Mouse (Mus musculus) hindbrain, embryonic 14.5 days (tissue): ENCODE data around the gene Gm20521. TPM values are rescaled to one million over a fixed set of nuclear protein-coding genes. Genes with fewer than 3 reads are reported as not detected.
"Not testable (repeated sequence)": the region's sequence is repeated elsewhere in the genome, so short reads cannot be mapped to it uniquely, and the experiment has no call there.

Source experiments
- ATAC-seq: fragments of 200-750 bp; cut with Nextera tagmentation; 2 replicates; pipeline ENCODE4 v1.8.0; 2017; ENCODE audit warnings: moderate number of reproducible peaks, mild to moderate bottlenecking, moderate TSS enrichment, moderate library complexity; ENCODE audit not compliant: low FRiP score
- DNase-seq: peaks from one replicate; pipeline ENCODE4 v3.0.0-alpha.2; 2015; ENCODE audit warnings: low spot score
- H3K27ac ChIP-seq: fragments of 300-500 bp; sonication (generic); 2 replicates; pipeline ENCODE4 v1.5.1; 2014; ENCODE audit warnings: mild to moderate bottlenecking, moderate library complexity
- H3K27me3 ChIP-seq: fragments of 300-500 bp; sonication (generic); 2 replicates; pipeline ENCODE4 v1.6.1; 2014; ENCODE audit warnings: mild to moderate bottlenecking, low read length, mixed read lengths; ENCODE audit not compliant: control insufficient read depth, insufficient read depth
- H3K36me3 ChIP-seq: fragments of 300-500 bp; sonication (generic); replicated peaks from 2 replicates; pipeline ENCODE4 v1.6.1; 2014; ENCODE audit not compliant: control insufficient read depth, insufficient read depth
- H3K4me1 ChIP-seq: fragments of 300-500 bp; sonication (generic); replicated peaks from 2 replicates; pipeline ENCODE4 v1.6.1; 2014; ENCODE audit warnings: antibody characterized with exemption, low read length, mixed read lengths; ENCODE audit not compliant: control insufficient read depth, insufficient read depth
- H3K4me2 ChIP-seq: fragments of 300-500 bp; sonication (generic); replicated peaks from 2 replicates; pipeline ENCODE4 v1.6.1; 2014; ENCODE audit warnings: mild to moderate bottlenecking, moderate library complexity
- H3K4me3 ChIP-seq: fragments of 300-500 bp; sonication (generic); replicated peaks from 2 replicates; pipeline ENCODE4 v1.5.1; 2014; ENCODE audit warnings: mild to moderate bottlenecking, low read length
- H3K9ac ChIP-seq: fragments of 300-500 bp; sonication (generic); 2 replicates; pipeline ENCODE4 v1.6.1; 2014
- H3K9me3 ChIP-seq: fragments of 300-500 bp; sonication (generic); 2 replicates; pipeline ENCODE4 v1.6.1; 2016; ENCODE audit warnings: low read length; ENCODE audit not compliant: control insufficient read depth
- WGBS: fragments of 180-500 bp; shearing (Covaris S2); extraction: QIAGEN DNeasy Blood & Tissue Kit; methylation state at CpG from one replicate; pipeline ENCODE4 v1.1.7; 2014; 5-methylcytosine and 5-hydroxymethylcytosine counted together
- polyA plus RNA-seq: library from polyadenylated mRNA; unstranded; fragments of >200 nt; fragmentation: Nextera tagmentation; extraction: Ambion mirVana; gene quantifications from 2 replicates; pipeline ENCODE4 v1.2.1, GENCODE M21; 2014

The Gm20521 gene
- polyA plus RNA-seq, 1 experiment from 2014 or later = not detected

- no peak overlapping the region for H3K27ac ChIP-seq
- H3K4me2 ChIP-seq = no peak overlapping the region
- no peak for ATAC-seq
- H3K27me3 ChIP-seq = no peaks in the 10 kb centered on the region
- H3K4me1 ChIP-seq = peaks cover 7% of the 10 kb centered on the region
- no peaks in the 10 kb centered on the region for H3K9me3 ChIP-seq
- peak; percentile 51 for DNase-seq
- no peak overlapping the region for H3K4me3 ChIP-seq
- H3K9ac ChIP-seq = no peak overlapping the region
- H3K36me3 ChIP-seq = no peaks in the 10 kb centered on the region
- WGBS = 54% methylated on average over 12 of the region's 12 CpGs
Measured at GRCm38 (mm10) chr14:54939434-54940175, 56.4 kb downstream of the Gm20521 start.

GRCm38 (mm10) chr14:54940176-54940530 lies 56.9 kb downstream of the Gm20521 start:
- Histone ChIP-seq H3K9ac (no peak overlapping the region), H3K36me3 (no peaks in the 10 kb centered on the region), H3K4me1 (peaks cover 7% of the 10 kb centered on the region), H3K4me2 (no peak overlapping the region), H3K27ac (no peak overlapping the region), H3K4me3 (no peak overlapping the region), H3K9me3 (no peaks in the 10 kb centered on the region), H3K27me3 (no peaks in the 10 kb centered on the region)
- 85% methylated on average over 3 of the region's 3 CpGs for WGBS
- DNase-seq (no peak), ATAC-seq (no peak)

GRCm38 (mm10) chr14:54941024-54941978 lies 58.1 kb downstream of the Gm20521 start:
- H3K9me3 ChIP-seq = no peaks in the 10 kb centered on the region
- ATAC-seq (no peak), DNase-seq (no peak)
- no peak overlapping the region for H3K4me2 ChIP-seq
- H3K9ac ChIP-seq = no peak overlapping the region
- H3K4me3 ChIP-seq = no peak overlapping the region
- H3K27ac ChIP-seq = no peak overlapping the region
- 69% methylated on average over 13 of the region's 13 CpGs for WGBS
- peaks cover 5% of the 10 kb centered on the region for H3K4me1 ChIP-seq
- no peaks in the 10 kb centered on the region for H3K36me3 ChIP-seq
- H3K27me3 ChIP-seq = no peaks in the 10 kb centered on the region

GRCm38 (mm10) chr14:54942479-54942878 lies 59.2 kb downstream of the Gm20521 start:
- Histone ChIP-seq H3K27me3 (no peaks in the 10 kb centered on the region), H3K4me2 (no peak overlapping the region), H3K4me3 (no peak overlapping the region), H3K27ac (no peak overlapping the region), H3K4me1 (no peaks in the 10 kb centered on the region), H3K9me3 (no peaks in the 10 kb centered on the region), H3K9ac (no peak overlapping the region), H3K36me3 (no peaks in the 10 kb centered on the region)
- DNase-seq (no peak), ATAC-seq (no peak)
- 93% methylated on average over 8 of the region's 8 CpGs for WGBS

GRCm38 (mm10) chr14:54943971-54944370 lies 60.7 kb downstream of the Gm20521 start:
- H3K36me3 ChIP-seq = no peaks in the 10 kb centered on the region
- whole genome bisulfite sequencing = 94% methylated on average over 7 of the region's 7 CpGs
- no peaks in the 10 kb centered on the region for H3K4me1 ChIP-seq
- no peaks in the 10 kb centered on the region for H3K9me3 ChIP-seq
- no peak overlapping the region for H3K27ac ChIP-seq
- H3K27me3 ChIP-seq = no peaks in the 10 kb centered on the region
- H3K9ac ChIP-seq = no peak overlapping the region
- H3K4me2 ChIP-seq = no peak overlapping the region
- ATAC-seq (no peak), DNase-seq (no peak)
- no peak overlapping the region for H3K4me3 ChIP-seq

- H3K4me1 ChIP-seq = no peaks in the 10 kb centered on the region
- H3K9ac ChIP-seq = no peak overlapping the region
- no peaks in the 10 kb centered on the region for H3K36me3 ChIP-seq
- ATAC-seq = no peak
- no peak overlapping the region for H3K27ac ChIP-seq
- no peaks in the 10 kb centered on the region for H3K27me3 ChIP-seq
- no peaks in the 10 kb centered on the region for H3K9me3 ChIP-seq
- 81% methylated on average over 2 of the region's 2 CpGs for WGBS
- no peak for DNase-seq
- no peak overlapping the region for H3K4me3 ChIP-seq
- H3K4me2 ChIP-seq = no peak overlapping the region
Measured at GRCm38 (mm10) chr14:54944939-54945338, 61.7 kb downstream of the Gm20521 start.

GRCm38 (mm10) chr14:54945975-54946704 lies 62.9 kb downstream of the Gm20521 start:
- no peak overlapping the region for H3K4me3 ChIP-seq
- no peak overlapping the region for H3K4me2 ChIP-seq
- 84% methylated on average over 19 of the region's 19 CpGs for WGBS
- no peak overlapping the region for H3K9ac ChIP-seq
- no peaks in the 10 kb centered on the region for H3K36me3 ChIP-seq
- H3K27ac ChIP-seq = no peak overlapping the region
- H3K4me1 ChIP-seq = no peaks in the 10 kb centered on the region
- H3K27me3 ChIP-seq = no peaks in the 10 kb centered on the region
- ATAC-seq (no peak), DNase-seq (no peak)
- H3K9me3 ChIP-seq = no peaks in the 10 kb centered on the region

- H3K4me1 ChIP-seq, H3K4me3 ChIP-seq, H3K27me3 ChIP-seq, DNase-seq, H3K36me3 ChIP-seq, H3K4me2 ChIP-seq, ATAC-seq, H3K9me3 ChIP-seq, H3K9ac ChIP-seq, H3K27ac ChIP-seq: not testable (repeated sequence)
- WGBS = 93% methylated on average over 11 of the region's 11 CpGs
Measured at GRCm38 (mm10) chr14:54947008-54947407, 63.8 kb downstream of the Gm20521 start.
